Mouse (Mus musculus) megakaryocyte, adult 5-6 weeks (primary cell): ENCODE measurements around the gene Ralgds. TPM values are rescaled to one million over a fixed set of nuclear protein-coding genes. Genes with fewer than 3 reads are reported as not detected.
A peak's percentile ranks its signal among the peaks of the same experiment; 100 is the strongest.

Source experiments
- ATAC-seq: 2 replicates; pipeline ENCODE4 v1.8.0; 2016; ENCODE audit warnings: mild to moderate bottlenecking, inconsistent platforms; ENCODE audit not compliant: poor library complexity, severe bottlenecking
- total RNA-seq, 2 experiments: library from RNA; stranded (forward) in 1 of 2; stranded (reverse) in 1 of 2; fragments of 153-499, 151-499 nt in 1 of 2; fragments of 221-1000, 200-1000 nt in 1 of 2; gene quantifications; 2 replicates each; pipeline versions ENCODE4 v1.2.3 to v1.2.4; 2015 to 2017

The Ralgds gene
- total RNA-seq, 2 experiments from 2014 or later, result 1.4 to 2.1 TPM

DNA sequence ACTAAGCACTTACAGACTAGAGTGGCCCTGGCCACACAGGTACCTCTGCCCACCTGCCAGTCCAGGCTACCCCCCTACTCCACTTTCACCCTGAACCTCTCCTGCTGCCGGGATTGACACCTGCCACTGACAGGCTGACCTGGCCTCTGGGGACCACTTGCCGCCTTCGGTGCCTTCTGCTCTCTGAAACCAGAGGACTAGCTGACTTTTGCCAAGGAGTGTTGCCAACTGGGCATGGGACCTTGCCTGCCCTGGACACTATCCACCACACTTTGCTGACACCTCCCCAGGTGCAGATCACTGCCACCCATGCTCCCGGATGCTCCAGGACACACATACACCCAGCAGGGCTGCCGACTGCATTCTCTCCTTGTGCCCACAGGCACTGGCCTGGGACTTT lies 39.4 kb downstream of the Ralgds start:
- no peak for ATAC-seq

DNA sequence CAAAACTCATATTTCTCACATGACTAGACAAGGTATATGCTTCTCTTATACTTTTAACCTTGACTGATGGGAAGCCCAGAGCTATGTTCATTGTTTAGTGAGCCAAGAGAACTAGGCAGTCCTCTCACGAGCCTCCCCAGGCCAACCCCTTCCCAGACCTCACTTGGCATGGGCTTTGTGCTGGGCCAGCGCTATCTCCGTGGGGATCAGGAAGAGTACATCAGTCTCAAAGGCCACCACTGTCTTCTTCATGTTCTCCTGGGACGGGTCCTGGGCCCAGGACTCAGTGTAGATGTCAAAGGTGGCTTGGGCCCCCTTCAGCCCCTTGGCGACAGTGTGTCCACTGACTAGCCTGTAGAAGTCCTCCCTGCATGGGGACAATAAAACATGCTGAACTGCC lies 44.5 kb downstream of the Ralgds start:
- ATAC-seq, result no peak

DNA sequence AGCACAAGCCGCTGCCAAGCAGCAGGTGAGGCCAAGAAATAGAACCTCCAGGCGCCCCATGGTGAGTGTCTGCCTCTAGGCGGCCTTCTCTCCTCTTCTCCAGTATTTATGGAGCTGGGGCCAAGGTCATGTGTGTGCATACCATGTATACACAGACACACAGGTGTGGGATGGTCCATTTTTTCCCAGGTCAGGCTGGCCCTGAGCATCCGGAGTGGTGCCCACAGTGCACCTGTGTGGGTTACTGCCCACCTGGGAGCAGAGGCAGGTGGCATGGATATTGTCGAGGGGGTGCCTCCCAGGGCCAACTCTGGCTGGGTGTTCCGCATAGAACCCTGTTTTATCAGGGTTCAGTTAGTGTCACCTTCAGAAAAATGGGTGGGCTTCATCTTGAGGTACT lies 50.4 kb downstream of the Ralgds start, which contains the start of gene Cel:
Gene Cel (minus strand): TSS at position 101 of the 400 bp plus-strand sequence.
- no peak for ATAC-seq

DNA sequence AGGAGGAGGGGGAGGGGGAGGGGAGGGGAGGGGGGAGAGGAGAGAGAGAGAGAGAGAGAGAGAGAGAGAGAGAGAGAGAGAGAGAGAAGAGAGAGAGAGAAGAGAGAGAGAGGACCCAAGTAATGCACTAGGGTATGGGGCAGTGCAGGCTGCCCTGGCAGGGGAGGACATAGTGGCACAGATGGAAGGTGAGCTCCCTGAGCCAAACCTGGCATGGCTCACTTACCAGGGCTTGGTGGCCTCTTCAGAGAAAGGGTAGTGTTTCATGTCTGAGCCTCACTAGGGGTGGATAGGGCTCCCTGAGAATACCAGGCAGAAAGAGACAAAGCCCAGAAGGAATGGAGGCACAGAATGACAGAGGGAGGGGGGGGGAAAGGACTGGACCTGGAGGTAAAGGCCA lies 50.9 kb downstream of the Ralgds start:
- ATAC-seq, result no peak

DNA sequence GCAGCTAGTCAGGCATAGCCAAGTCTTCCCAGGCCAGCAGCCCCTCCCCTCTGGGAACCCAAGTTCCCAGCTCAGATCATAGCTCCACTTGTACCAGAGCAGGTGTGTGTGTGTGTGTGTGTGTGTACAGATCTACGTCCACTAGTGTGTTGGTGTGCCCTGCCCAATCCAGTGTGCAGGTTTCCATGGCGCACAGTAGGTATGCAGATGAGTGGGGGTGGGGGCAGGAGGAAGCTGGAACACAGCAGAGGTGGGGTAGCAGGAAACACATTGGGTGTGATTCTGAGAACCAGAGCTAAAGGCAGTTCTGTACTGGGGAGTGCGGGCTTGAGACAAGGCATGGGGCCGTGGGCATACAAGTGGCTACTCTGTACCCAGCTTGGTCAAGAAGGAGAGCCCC lies 51.5 kb downstream of the Ralgds start:
- no peak for ATAC-seq

DNA sequence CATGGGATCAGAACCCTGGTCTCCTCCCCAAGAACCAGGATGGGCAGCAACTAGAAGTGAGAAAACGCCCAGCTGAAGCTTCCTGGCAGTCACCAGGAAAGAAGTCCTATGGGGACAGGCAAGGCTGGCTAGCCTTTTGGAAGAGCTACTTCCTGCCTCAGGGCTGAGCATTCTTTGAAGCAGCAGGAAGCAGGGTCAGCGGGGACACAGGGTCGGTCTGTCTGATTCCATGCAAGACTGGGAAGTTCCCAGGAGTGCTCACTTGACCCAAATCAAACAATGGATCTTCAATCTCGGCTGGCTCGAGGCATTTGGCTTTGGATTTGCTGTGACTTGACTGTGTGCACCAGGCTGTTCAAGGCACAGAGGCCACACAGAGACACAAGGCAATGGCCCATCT lies 53.6 kb downstream of the Ralgds start:
- no peak for ATAC-seq

DNA sequence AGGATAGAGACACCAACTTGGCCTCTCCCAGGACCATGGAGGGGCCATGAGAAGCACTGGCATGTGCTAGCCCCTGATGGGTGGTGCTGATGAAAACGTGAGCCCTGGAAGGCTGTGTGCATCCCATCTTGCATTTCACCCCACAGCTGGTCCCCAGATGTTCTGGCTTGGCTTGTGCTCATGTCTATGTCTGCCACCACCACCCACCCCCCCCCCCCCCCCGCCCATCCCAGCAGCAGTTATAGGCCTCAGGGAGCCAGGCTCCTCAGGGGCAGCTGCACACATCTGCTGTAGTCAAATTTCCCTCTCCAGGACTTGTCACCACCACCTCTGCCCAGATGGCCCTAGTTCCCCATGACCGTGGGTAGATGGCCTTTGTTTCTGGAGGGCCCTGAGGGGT lies 57.0 kb downstream of the Ralgds start:
- ATAC-seq, result no peak

DNA sequence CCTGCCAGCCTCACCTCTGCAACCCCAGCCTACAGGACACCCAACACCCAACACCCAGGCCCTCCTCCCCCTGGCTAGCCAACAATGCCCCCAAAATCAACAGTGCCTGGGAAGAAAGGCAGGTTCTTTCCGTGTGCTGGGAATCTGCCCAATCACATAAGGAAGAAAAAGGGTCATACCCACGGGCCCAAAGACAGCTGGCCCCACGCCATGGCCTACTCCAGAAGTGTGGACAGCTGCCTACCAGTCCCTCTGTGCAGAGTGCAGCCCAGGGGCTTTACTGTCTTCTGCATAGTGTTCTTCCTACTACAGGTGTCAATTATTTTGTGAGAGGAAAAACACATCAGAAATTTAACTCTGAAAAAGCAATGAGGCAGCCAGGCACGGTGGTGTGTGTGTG lies 62.4 kb downstream of the Ralgds start:
- ATAC-seq, result no peak

DNA sequence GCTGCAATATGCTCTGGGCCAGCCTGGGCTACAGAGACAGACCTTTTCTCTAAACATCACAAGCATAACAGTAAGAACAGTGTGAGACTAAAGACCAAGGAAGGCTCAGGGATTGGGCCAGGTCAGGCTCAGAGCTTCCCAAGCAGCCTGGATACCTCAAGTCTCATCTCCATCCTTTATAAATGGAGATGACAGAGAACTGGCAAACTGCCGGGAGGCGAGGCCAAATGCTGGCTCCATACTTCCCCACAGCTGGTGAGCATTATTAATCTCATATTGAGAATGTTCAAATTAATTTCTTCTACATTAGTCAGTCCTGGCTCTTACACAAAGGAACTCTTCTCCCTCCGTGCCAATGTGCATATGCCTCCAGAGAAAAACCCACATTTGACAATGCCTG lies 63.9 kb downstream of the Ralgds start:
- ATAC-seq, result no peak

DNA sequence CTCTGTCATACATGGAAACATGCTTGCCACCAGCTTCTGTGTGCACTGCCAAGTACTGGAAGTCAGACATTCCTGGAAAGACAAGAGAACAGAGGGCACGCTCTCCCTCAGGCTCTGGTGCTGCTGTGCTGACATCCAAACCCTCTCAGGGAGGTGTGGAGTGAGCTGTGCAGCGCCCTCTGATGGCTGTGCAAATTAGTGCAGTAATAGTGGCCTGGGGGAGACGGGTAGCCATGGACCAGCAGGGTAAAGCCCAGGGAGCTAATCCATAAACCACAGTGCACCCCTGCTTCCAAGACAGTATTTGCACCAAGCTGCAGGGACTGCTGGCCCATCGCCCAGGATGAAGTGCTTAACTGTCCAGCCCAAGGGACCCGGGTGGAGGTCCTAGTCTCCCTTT lies 65.1 kb downstream of the Ralgds start:
- no peak for ATAC-seq

DNA sequence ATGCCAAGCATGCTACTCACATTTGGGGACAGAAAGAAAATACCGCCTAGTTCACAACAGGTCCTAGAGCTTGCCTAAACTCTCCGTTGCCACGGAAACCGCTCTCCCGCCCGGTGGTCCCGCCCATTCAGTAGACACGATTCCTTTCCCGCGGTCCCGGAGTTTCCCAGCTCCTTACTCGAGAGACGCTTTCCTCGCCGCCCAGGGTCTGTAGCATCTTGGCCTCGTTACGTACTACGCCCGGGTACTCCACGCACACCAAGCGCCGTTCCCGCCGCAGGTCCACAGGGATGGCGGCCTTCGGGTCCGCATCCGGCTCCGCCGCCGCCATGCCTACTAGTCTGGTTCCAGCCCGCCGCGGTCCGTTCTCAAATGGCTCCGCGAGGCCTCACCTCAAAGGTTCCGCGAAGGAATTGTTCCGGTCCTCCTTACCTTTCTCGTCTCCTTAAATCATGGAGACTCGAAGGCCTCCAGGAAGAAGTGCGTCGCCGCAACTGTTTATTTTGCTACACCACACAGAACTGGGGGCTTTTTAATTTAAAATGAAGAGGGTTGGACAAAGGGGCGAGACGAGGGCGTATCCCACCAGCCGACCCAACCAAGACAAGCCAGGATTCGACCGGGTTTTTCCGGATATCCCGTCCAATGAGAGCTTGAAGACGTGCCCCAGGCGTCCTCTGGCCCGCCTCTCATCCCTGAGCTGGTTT lies 69.9 kb downstream of the Ralgds start:
- ATAC-seq, result peak; percentile 90

DNA sequence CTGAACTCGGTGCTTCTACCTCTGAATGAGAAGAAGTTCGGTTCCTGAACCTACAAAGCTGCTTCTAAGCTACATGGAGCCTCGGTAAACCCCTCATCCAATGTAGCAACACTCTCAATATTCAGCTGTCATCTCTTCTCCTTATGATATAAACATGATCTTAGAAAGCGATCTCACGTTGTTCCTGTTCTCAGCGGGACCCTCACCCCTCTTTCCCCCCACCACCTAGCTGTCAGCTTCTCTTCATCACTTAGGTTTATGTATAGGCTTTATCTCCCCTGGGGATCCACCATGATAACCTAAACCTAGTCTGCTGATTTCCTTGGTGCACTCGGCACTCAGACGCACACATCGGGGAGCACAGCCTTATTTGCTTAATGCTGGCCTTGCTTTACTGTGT lies 70.7 kb downstream of the Ralgds start, which contains the start of gene Gtf3c5:
Gene Gtf3c5 (minus strand): TSS at position 101 of the 400 bp plus-strand sequence.
- ATAC-seq, result no peak

DNA sequence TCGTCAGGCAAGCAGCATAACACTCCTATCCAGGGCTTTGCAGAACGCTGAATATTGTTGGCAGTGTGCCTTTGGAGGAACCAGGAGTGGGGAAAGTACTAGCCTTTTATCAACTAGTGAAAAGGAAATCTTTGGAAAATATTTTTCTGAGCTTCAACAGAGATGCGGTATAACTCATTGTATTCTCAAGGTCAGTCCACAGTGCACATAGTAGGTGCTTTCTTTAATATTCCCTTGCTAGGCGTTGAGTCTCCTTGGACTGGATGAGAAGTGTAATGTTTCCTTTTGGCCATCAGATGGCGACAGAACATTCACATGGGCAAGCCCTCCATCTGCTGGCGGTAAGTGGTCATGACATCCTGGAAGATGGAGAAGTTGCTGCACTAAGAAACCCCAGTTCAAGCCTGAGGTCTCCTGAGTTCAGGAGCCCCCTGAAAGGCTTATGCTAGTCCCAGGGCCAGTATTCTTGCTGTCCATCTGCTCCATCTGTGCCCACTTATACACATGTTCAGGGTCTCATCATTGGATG lies 72.2 kb downstream of the Ralgds start:
- peak; percentile 86 for ATAC-seq

DNA sequence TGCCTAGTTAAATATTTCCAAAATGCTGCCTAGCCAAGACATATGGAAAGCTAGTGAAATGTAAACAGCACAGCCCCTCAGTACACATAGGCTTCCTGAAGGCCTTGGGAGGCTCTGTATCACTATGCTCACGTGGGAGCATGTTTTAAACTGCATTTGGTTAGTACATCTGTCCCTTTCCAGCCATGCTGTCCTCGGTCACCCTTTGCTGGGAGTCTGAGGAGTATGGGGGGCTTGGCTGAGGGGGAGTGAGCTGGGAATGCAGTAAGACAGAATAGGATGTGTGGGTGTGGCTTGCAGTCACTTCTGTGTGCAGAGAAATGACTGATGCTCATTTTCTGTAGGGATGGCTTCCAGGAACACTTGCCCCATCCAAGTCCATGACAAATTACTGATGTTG lies 72.8 kb downstream of the Ralgds start:
- ATAC-seq, result no peak

DNA sequence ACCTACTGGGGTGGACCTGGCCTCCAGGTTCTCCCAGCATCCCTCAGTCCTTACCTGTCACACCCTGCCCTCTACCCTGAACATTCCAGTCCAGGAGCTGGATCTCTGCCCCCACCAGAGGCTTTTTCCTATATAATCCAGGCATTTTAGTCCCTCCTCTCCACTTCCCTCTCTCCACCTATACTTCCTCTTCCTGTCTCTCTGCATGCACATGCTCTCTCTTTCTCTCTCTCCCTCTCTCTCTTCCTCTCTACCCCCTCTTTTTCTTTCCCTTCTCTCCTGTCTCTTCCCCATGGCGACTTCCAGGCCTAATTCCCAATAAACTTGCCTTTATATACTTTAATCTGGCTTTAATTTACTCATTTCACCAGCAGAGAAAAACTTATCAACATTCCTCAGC lies 75.6 kb downstream of the Ralgds start:
- ATAC-seq, result no peak

DNA sequence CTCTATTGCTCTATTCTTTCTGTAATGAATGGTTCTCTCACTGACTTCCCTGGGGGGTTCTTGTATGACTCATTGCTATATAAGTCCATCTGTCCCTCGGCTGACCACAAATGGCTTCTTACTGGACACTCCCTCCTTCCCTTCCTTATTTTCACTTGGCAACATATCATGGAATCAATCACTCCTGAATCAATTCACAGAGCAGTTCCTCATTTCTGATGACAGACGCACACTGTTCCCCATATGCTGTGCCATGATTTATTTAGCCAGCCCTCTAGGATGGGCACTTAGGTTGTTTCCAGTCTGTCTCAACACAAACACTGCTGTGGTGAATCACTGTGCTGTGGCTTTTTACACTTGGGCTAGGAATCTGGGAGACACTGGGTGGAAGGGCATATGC lies 78.6 kb downstream of the Ralgds start:
- peak; percentile 79 for ATAC-seq

DNA sequence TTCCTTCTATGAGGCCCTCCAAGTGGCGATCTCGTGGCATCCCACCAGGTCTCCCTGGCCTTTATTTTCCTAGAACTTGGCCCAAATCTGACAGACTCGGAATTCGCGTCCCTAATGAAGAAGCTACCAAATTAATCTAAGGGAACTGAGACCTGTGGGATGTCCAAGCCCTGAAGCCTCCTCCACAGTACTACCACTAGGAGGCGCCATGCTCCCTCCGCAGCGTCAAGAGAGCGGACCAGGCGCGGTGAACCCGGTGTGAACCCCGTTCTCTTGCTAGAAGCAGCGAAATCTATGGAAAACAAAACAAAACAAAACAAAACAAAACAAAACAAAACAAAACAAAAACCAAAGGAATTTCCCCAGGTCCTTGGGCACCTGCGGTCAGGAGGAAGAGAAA lies 79.9 kb downstream of the Ralgds start:
- peak; percentile 69 for ATAC-seq

DNA sequence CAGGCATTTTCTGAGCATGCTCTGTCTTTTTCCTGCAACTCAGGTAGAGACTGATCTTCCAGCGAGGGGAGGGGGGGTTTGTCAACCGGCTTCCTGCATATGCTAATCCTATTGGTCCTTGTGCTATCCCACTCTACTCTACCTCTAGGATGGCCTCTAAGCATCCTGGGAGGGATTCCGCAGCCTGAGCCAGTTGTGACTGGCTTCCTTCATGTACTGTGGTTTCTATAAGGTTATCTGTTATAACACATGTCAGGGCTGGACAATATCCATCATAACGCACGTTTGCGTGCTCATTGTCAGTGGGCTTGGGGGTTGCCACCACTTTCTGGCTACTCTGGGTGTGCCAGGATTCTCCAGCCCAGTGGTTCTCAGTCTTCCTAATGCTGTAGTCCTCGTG lies 83.1 kb downstream of the Ralgds start:
- no peak for ATAC-seq

DNA sequence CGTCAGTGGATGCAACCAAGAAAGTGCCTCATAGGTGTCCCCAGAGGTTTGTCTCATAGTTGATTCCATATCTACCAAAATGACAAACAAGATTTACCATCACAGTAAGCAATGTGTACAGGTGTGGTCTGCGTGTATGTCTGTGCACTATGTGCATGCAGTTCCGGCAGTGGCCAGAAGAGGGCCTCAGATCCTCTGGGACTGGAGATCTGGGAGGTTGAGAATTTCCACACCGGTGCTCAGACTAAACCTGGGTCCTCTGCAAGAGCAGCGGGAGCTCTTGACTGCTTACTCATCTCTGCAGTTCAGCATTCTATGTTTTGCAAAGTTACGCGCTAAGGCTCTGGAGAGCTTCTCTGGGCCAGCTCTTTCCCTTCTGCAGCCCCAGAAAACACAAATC lies 84.1 kb downstream of the Ralgds start:
- ATAC-seq, result no peak

DNA sequence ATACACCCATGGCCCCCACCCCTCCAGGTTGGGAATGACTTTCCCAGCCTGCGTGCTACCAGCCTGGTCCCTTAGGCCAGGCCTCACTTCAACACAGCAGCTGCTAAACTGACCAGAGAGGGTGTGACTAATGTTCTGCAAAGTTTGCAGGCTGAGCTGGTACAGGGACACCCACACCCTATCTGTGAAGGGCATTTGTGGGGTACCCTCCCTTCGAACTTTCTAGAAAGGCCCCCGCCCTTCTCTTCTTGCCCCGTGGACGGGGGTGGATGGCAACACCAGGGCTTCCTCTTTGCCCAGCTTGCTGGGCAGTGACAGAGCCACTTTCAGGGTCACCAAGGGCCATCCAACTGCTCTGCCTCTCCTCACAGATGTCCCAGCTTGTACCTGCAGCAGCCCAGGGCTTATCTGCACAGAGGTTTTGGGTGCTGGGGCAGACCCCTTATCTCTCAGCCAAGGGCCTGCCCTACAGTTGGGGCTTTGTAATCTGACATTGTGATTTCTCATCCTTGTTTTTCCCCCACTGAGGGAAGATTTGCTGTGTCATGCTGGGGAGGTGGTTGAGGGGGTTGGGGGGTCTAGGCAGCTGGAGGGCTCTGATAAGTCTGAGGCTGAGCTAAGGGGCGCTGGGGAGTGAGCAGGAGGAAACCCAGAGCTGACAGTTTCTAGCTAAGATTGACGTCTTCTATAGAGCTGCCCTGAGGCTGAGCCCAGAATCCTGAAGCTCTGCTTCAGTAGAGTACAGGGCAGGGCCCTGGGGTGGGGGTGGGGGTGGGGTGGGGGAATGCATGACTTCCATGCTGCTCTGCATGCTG lies 85.0 kb downstream of the Ralgds start:
- peak; percentile 59 for ATAC-seq

DNA sequence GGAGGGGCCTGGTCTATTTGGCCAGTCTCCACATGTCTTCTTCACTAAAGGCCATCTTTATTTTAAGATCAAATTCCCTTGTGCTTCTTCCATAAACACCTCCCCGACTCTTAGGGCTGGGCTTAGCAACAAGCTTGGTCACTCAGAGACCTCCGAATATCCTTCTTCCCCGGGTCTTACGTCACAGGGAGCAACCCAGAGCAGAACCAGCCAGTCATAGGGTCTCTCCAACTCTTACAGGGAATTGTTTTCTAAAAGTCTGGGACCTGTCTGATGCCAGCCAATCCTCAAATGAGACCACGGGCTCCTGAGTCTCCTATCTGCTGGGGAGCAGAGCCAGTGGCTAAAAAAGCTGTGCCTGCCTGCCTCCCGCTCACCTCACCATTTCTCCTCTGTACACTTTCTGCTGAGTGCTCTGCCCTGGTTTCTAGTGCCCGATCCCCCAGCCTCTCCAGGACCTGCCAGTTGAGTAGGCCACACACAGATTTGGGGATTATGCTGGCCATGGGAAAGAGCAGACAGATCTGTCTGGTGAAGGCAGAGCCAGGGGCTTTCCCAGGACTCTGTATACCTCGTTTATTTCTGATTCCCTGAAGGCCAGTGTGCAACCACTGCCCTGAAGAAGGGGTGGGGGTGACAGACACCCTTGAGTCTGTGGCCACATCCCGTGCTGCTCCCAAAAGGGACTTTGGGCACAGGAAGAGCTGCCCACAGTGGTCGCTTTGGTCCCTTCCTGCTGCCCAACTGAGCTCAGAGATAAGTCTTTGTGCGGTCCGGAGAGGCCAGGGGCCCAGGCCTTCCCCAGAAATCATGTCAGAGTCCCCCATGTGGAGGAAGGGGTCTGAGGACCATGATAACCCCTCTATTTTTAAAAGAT lies 86.0 kb downstream of the Ralgds start:
- no peak for ATAC-seq
